Mouse (Mus musculus): Measurements from ENCODE around the gene St5. TPM values are rescaled to one million over a fixed set of nuclear protein-coding genes. Genes with fewer than 3 reads are reported as not detected.

St5 gene
- total RNA-seq (2017) = 10.7 to 15.4 TPM (median 11.9 TPM) in 3 replicates

GRCm38 (mm10) chr7:109703190-109704015 is at the start of gene St5, which contains the start of gene Akip1:
St5 (minus strand) TSS chr7:109703605.
Akip1 (plus strand) TSS chr7:109703690.
- peak; percentile 84 for ATAC-seq (replicated peaks; ENCODE audit: insufficient number of reproducible peaks, low FRiP score, low TSS enrichment, poor library complexity, severe bottlenecking)

DNA sequence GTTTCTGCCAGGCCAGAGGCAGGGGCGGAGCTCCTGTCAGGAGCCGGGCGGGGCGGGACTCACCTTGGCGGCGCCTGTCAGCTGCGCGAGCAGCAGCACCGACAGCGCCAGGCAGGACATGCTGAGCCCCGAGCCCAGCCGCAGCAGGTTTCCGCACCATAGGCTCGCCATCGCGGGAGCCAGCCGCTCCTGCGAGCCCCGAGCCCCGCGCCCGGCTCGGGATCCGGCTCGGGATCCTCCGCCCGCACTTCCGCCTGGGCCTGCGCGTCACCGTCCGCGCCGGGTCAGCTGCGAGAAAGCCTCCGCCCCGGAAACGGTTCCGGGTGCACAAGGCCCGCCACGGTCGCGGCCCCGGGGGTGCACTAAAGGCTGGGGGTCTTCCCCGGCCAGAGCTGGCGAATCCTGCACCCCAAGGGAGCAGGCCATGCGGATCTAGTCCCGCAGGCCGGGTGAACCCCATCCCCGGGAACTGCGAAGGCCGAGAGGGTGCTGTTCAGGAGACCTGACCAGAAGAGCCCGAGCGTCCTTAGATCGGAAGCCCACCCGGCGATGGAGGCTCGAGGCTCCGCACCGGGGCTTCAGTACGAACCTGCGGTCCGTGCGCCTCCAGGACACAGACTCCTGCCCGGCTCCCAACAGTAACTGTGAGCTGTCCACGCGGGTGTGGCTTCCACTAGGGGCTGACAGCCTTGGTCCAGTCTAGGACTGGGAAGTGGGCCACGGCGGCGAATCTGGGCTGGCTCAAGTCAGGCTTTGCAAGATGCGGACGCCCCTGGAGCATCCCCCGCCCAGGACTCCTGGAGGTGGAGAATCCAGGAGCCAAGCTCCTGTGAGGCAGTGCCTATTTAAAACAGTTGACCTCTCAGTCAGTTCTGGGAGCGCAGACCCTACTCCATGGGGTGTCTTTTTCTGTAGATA is 48.9 kb upstream of the St5 start, which contains the start of gene Tmem9b:
Tmem9b (minus strand) TSS at position 868 of the 918 bp plus-strand sequence.
- ATAC-seq (replicated peaks; ENCODE audit: insufficient number of reproducible peaks, low FRiP score, low TSS enrichment, poor library complexity, severe bottlenecking) = peak; percentile 45

- peak; percentile 38; the same call in 1 of the 2 replicates for ATAC-seq (replicated peaks; ENCODE audit: insufficient number of reproducible peaks, low FRiP score, low TSS enrichment, poor library complexity, severe bottlenecking)
Observed at GRCm38 (mm10) chr7:109751427-109752007, 48.1 kb upstream of the St5 start.

- no peak for ATAC-seq (replicated peaks; ENCODE audit: insufficient number of reproducible peaks, low FRiP score, low TSS enrichment, poor library complexity, severe bottlenecking)
Observed at GRCm38 (mm10) chr7:109747747-109748146, 44.3 kb upstream of the St5 start.

DNA sequence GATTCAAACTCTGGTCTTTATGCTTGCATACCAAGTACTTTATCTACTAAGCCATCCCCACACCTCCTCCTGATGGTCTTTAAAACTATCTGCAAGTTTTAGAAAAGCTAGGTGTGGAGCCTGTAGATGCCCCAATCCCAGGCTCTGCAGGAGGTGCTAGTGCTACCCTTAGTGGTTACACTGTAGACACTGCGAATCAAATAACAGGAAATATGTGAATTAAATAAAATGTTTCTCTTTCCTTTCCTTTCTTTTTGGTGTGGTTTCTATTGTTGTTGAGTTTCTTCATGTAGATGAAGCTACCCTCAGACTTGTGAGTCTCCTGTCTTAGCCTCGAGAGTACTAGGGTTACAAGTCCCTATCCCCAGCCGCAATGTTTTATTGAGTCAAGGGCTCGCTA is 38.3 kb upstream of the St5 start:
- ATAC-seq (replicated peaks; ENCODE audit: insufficient number of reproducible peaks, low FRiP score, low TSS enrichment, poor library complexity, severe bottlenecking) = no peak

DNA sequence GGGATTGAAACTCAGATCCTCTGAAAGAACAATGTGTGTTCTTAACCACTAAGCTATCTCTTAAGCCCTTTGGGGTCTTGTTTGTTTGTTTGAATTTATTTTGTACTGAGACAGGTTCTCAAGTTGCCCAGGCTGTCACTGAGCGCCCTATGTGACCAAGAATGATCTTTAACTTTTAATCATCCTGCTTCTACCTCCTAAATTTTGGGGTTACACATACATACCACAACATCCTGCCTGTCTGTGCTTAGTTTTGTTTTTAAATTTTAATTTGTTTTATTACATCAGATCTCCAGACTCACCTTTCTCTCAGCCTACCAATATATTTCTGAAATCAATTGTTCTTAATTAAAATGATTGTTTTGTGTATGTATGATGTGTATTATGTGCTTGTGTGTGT is 37.7 kb upstream of the St5 start:
- no peak for ATAC-seq (replicated peaks; ENCODE audit: insufficient number of reproducible peaks, low FRiP score, low TSS enrichment, poor library complexity, severe bottlenecking)

DNA sequence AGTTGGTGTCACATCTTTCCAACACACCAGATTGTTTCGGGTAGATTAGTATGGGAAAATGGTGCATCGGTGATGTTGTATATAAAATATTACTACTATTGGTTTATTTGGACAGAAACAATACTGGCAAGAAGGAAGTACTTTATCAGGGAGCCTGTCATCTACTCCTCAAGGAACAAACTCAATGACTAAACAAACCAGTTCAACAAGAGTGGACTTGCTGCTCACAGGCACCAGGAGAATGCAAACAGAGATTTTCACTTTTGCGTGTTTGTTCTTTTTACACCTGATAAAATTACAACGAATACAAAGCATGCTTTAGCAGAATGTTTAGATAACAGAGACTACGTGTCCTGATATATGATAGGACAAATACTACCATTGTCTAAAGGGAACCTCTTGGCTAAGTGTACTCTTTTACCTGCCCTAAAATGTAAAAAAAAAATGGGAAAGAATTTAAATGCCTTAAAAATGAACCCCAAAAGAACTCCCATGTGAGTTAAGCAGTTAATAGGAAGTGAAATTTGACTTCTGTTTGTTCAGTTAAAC is 36.5 kb upstream of the St5 start:
- ATAC-seq (replicated peaks; ENCODE audit: insufficient number of reproducible peaks, low FRiP score, low TSS enrichment, poor library complexity, severe bottlenecking) = no peak

DNA sequence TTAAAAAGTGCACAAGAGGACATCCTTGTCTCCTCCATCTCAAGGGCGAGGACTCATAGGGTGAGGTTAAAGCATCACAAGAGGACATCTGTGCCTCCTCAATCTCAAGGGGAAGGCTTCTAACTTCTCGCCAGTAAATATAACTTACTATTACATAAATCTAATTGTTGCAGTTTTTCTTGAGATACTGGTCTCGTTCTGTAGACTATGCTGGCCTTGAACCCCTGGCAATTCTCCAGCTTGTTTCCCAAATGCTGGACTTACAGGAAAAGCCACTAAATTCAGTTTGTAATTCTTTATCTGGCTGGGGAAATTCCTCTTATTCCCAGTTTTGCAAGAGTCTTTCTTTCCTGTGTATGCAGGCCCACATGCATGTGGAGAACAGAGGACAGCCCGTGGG is 31.4 kb upstream of the St5 start:
- ATAC-seq (replicated peaks; ENCODE audit: insufficient number of reproducible peaks, low FRiP score, low TSS enrichment, poor library complexity, severe bottlenecking) = no peak

DNA sequence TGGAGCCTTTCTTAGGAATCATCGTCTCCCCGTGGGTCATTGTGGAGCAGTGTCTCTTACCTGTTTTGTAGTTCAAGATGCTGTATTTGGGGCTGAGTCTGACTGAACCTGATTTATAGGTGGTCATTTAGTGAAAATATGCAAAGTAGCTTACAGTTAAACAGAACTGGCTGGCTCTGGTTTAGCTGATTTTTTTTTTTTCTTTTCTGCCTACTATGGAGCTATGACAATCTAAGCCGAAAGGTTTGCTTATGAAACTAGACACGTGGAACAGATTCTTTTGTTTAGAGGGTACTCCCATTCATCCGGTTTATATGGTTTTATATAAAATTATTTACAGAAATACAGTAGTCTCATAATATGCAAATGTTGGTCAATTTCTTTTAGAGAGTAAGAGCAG is 28.2 kb upstream of the St5 start, which contains the start of gene Ascl3:
Ascl3 (minus strand) TSS at position 101 of the 400 bp plus-strand sequence.
- no peak for ATAC-seq (replicated peaks; ENCODE audit: insufficient number of reproducible peaks, low FRiP score, low TSS enrichment, poor library complexity, severe bottlenecking)

DNA sequence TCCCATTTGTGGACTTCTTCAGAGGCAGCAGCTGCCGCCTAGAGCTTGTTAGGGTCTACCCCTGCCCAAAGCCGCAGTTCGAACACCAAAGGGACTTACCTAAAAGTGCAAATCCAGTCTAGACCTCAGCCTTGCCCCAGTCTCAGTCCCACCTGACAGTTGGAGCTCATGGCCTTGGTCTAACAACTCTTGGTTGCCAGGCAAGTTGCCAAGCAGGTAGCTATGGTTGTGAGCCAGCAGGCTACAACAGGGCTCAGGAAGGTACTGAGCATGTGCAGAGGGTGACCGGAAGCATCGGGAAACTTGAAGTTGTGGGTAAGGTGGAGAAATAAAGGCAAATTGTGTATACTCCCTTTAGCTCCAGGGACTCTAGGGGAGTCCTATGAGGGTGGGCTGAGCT is 20.3 kb upstream of the St5 start, which contains the start of gene BC051019:
BC051019 (minus strand) TSS at position 154 of the 400 bp plus-strand sequence.
- no peak for ATAC-seq (replicated peaks; ENCODE audit: insufficient number of reproducible peaks, low FRiP score, low TSS enrichment, poor library complexity, severe bottlenecking)

DNA sequence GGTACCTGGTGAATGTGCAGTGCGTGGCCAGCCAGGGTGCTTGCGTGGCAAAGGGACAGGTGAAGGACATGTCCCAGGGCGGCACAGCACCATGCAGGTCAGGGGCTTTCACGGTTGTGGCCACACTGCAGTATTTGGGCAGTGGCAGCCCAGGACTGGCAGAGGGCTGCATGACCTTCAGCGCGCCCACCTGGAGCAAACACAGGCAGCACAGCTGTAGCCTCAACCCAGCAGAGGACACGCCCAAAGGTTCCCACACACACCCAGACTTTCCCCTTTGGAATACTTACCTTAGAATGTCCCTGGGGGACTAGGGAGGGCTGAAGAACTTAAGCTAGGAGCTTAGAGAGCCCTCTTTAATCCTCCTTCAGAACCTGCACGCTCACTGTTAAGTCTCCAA is 19.7 kb upstream of the St5 start:
- ATAC-seq (replicated peaks; ENCODE audit: insufficient number of reproducible peaks, low FRiP score, low TSS enrichment, poor library complexity, severe bottlenecking) = no peak

GRCm38 (mm10) chr7:109722618-109723017 is 19.2 kb upstream of the St5 start:
- no peak for ATAC-seq (replicated peaks; ENCODE audit: insufficient number of reproducible peaks, low FRiP score, low TSS enrichment, poor library complexity, severe bottlenecking)

DNA sequence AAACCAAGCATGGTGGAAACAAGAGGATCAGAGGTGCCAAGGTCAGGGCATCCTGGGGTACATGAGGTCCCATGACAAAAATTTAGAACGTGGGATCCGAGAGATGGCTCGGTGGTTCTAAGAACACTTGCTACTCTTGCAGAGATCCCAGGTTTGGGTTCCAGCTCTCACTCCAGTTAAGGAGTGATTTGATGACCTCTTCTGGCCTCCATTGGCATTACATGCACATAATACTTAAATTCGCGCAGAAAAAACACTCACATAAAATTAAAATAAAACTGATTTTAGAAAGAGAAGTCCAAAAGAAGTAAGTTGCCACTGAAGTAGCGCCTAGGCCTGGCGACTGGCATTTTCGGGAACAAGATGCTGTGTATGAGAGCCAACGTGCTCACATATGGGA is 15.9 kb upstream of the St5 start:
- ATAC-seq (replicated peaks; ENCODE audit: insufficient number of reproducible peaks, low FRiP score, low TSS enrichment, poor library complexity, severe bottlenecking) = no peak

- no peak for ATAC-seq (replicated peaks; ENCODE audit: insufficient number of reproducible peaks, low FRiP score, low TSS enrichment, poor library complexity, severe bottlenecking)
Observed at GRCm38 (mm10) chr7:109713434-109713982, 10.1 kb upstream of the St5 start.

- ATAC-seq (replicated peaks; ENCODE audit: insufficient number of reproducible peaks, low FRiP score, low TSS enrichment, poor library complexity, severe bottlenecking) = no peak
Observed at GRCm38 (mm10) chr7:109712198-109712597, 8.8 kb upstream of the St5 start.

DNA sequence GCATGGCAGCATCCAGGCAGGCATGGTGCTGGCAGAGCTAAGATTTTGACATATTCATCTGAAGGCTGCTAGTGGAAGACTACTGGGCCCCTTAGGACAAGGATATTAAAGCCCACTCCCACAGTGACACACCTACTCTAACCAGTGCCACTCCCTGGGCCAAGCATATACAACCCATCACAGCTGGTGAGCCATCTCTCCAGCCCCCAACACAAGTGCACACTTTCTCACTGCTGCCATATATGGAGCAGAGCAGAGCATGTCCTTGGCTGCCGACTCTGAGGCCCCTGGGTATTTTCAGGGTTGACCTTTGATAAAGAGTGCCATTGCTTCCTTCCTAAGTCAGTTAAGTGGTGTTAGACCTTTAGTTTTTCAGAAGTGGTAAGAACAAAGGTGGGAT is 6.7 kb upstream of the St5 start:
- no peak for ATAC-seq (replicated peaks; ENCODE audit: insufficient number of reproducible peaks, low FRiP score, low TSS enrichment, poor library complexity, severe bottlenecking)

GRCm38 (mm10) chr7:109708961-109709382 is 5.6 kb upstream of the St5 start:
- no peak for ATAC-seq (replicated peaks; ENCODE audit: insufficient number of reproducible peaks, low FRiP score, low TSS enrichment, poor library complexity, severe bottlenecking)

DNA sequence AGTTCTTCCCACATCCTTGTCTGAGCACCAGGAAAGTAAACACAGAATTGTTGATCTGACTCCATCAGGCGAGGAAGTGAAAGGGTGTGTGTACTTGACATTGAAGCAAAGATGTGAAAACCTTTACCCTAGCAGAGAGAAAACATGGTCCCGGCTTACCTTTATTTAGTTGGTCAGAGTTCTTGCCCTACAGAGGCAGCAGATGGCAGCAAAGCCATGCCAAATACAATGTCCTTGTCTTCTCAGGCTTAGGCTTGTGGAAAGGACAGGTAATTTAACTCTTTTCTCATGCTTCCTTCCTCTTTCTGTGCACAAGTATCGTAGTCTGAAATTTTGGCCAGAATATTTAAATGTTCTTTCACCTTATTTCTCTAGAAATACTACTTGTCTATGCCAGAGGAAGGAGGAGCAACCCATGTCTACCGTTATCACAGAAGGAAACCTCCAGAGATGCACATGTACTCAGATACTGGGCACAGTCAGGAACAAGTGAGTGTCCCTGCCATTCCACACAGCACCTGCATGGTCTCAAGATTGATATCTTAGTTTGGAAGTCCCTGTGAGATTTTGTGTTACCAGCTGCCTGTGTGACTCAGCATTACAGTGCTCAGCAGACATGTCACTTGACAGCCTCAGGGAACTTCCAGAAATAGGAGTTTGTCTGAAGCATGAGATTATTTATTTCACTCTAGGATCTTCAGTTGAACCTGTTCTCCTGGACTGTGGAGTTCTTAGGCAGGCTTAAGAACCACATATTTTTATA is 3.8 kb upstream of the St5 start:
- no peak for ATAC-seq (replicated peaks; ENCODE audit: insufficient number of reproducible peaks, low FRiP score, low TSS enrichment, poor library complexity, severe bottlenecking)

Measured in monocyte, adult 5-6 weeks (primary cell).